Mouse (Mus musculus) liver, postnatal 0 days (tissue): ENCODE measurements around the gene Uvrag. TPM values are rescaled to one million over a fixed set of nuclear protein-coding genes. Genes with fewer than 3 reads are reported as not detected.

Source experiments
- ATAC-seq: fragments of 200-750 bp; cut with Nextera tagmentation; 2 replicates; pipeline ENCODE4 v1.8.0; 2017; ENCODE audit warnings: mild to moderate bottlenecking, moderate library complexity
- DNase-seq: peaks from one replicate; pipeline ENCODE4 v3.0.0-alpha.2; 2016
- H3K27ac ChIP-seq: fragments of 300-500 bp; sonication (generic); 2 replicates; pipeline ENCODE4 v1.5.1; 2014; ENCODE audit warnings: antibody characterized with exemption, moderate library complexity, mild to moderate bottlenecking, low read depth
- H3K27me3 ChIP-seq: fragments of 300-500 bp; sonication (generic); 2 replicates; pipeline ENCODE4 v1.6.1; 2014; ENCODE audit warnings: low read length, control low read depth, mixed read lengths; ENCODE audit not compliant: insufficient read depth
- H3K36me3 ChIP-seq: fragments of 300-500 bp; sonication (generic); replicated peaks from 2 replicates; pipeline ENCODE4 v1.6.1; 2014; ENCODE audit warnings: mild to moderate bottlenecking, control low read depth, low read length, moderate library complexity, mixed read lengths; ENCODE audit not compliant: insufficient read depth
- H3K4me1 ChIP-seq: fragments of 300-500 bp; sonication (generic); 2 replicates; pipeline ENCODE4 v1.6.1; 2014; ENCODE audit warnings: antibody characterized with exemption, mild to moderate bottlenecking, control low read depth; ENCODE audit not compliant: insufficient read depth
- H3K4me2 ChIP-seq: fragments of 300-500 bp; sonication (generic); 2 replicates; pipeline ENCODE4 v1.6.1; 2014; ENCODE audit warnings: low read depth, mild to moderate bottlenecking, low read length, moderate library complexity, mixed read lengths
- H3K4me3 ChIP-seq: fragments of 300-500 bp; sonication (generic); 2 replicates; pipeline ENCODE4 v1.5.1; 2014; ENCODE audit warnings: low read depth, low read length
- H3K9ac ChIP-seq: fragments of 300-500 bp; sonication (generic); replicated peaks from 2 replicates; pipeline ENCODE4 v1.6.1; 2014; ENCODE audit warnings: mild to moderate bottlenecking, moderate library complexity
- H3K9me3 ChIP-seq: fragments of 300-500 bp; sonication (generic); 2 replicates; pipeline ENCODE4 v1.6.1; 2016; ENCODE audit warnings: mild to moderate bottlenecking, control low read depth, low read length, mixed read lengths
- CTCF ChIP-seq: sonication (generic); IDR thresholded peaks from 2 replicates; pipeline ENCODE4 v1.5.1; 2016; ENCODE audit warnings: antibody characterized with exemption, low read depth
- EP300 ChIP-seq: IDR thresholded peaks from 2 replicates; pipeline ENCODE4 v1.6.1; 2016; ENCODE audit warnings: antibody characterized with exemption, low read depth, mild to moderate bottlenecking
- WGBS: fragments of 180-500 bp; shearing (Covaris S2); extraction: QIAGEN DNeasy Blood & Tissue Kit; methylation state at CpG from one replicate; pipeline ENCODE4 v1.1.7; 2014; ENCODE audit not compliant: insufficient replicate concordance; 5-methylcytosine and 5-hydroxymethylcytosine counted together
- polyA plus RNA-seq: library from polyadenylated mRNA; unstranded; fragments of >200 nt; fragmentation: Nextera tagmentation; extraction: Ambion mirVana; gene quantifications from 2 replicates; pipeline ENCODE4 v1.2.1, GENCODE M21; 2015

The Uvrag gene
- polyA plus RNA-seq, 1 experiment from 2014 or later: 11.9 TPM

GRCm38 (mm10) chr7:98895501-98896095 is 245.3 kb downstream of the Uvrag start:
- H3K9ac ChIP-seq: no peak overlapping the region
- TF ChIP-seq CTCF (no peak), EP300 (no peak)
- H3K27me3 ChIP-seq: no peaks in the 10 kb centered on the region
- H3K9me3 ChIP-seq: no peaks in the 10 kb centered on the region
- ATAC-seq: no peak
- no peak overlapping the region for H3K27ac ChIP-seq
- DNase-seq: no peak
- peaks cover 13% of the 10 kb centered on the region for H3K36me3 ChIP-seq
- H3K4me2 ChIP-seq: no peak overlapping the region
- peaks cover 10% of the 10 kb centered on the region; the same call in 1 of the 2 replicates for H3K4me1 ChIP-seq
- no peak overlapping the region for H3K4me3 ChIP-seq
- 49% methylated on average over 10 of the region's 10 CpGs for WGBS

- Histone ChIP-seq H3K9ac (no peak overlapping the region), H3K9me3 (no peaks in the 10 kb centered on the region), H3K4me2 (no peak overlapping the region), H3K27ac (no peak overlapping the region), H3K36me3 (peaks cover 13% of the 10 kb centered on the region), H3K27me3 (no peaks in the 10 kb centered on the region), H3K4me3 (no peak overlapping the region), H3K4me1 (peaks cover 10% of the 10 kb centered on the region; the same call in 1 of the 2 replicates)
- ATAC-seq: no peak
- DNase-seq: no peak
- 48% methylated on average over 5 of the region's 5 CpGs for WGBS
- TF ChIP-seq EP300 (no peak), CTCF (no peak)
Observed at GRCm38 (mm10) chr7:98894768-98895167, 246.2 kb downstream of the Uvrag start.

GRCm38 (mm10) chr7:98894305-98894704 is 246.6 kb downstream of the Uvrag start:
- TF ChIP-seq CTCF: no peak
- TF ChIP-seq EP300: no peak
- ATAC-seq (peak; percentile 78), DNase-seq (no peak)
- no peak overlapping the region for H3K4me3 ChIP-seq
- 68% methylated on average over 5 of the region's 5 CpGs for WGBS
- H3K27ac ChIP-seq: no peak overlapping the region
- H3K4me2 ChIP-seq: no peak overlapping the region
- H3K9ac ChIP-seq: no peak overlapping the region
- no peaks in the 10 kb centered on the region for H3K27me3 ChIP-seq
- peaks cover 10% of the 10 kb centered on the region; the same call in 1 of the 2 replicates for H3K4me1 ChIP-seq
- H3K9me3 ChIP-seq: no peaks in the 10 kb centered on the region
- peaks cover 13% of the 10 kb centered on the region for H3K36me3 ChIP-seq

- TF ChIP-seq CTCF: no peak
- TF ChIP-seq EP300: no peak
- Histone ChIP-seq H3K36me3 (peaks cover 13% of the 10 kb centered on the region), H3K4me3 (no peak overlapping the region), H3K9me3 (no peaks in the 10 kb centered on the region), H3K9ac (no peak overlapping the region), H3K4me2 (no peak overlapping the region), H3K4me1 (peaks cover 10% of the 10 kb centered on the region; the same call in 1 of the 2 replicates), H3K27me3 (no peaks in the 10 kb centered on the region), H3K27ac (no peak overlapping the region)
- DNase-seq: no peak
- 57% methylated on average over 5 of the region's 5 CpGs for WGBS
- ATAC-seq: no peak
Observed at GRCm38 (mm10) chr7:98893144-98893543, 247.8 kb downstream of the Uvrag start.

GRCm38 (mm10) chr7:98889211-98889610 is 251.7 kb downstream of the Uvrag start:
- DNase-seq (no peak), ATAC-seq (no peak)
- TF ChIP-seq EP300: no peak
- TF ChIP-seq CTCF: no peak
- H3K4me3 ChIP-seq: no peak overlapping the region
- WGBS: 81% methylated on average over 7 of the region's 7 CpGs
- H3K36me3 ChIP-seq: peaks cover 26% of the 10 kb centered on the region
- H3K27ac ChIP-seq: no peak overlapping the region
- H3K9ac ChIP-seq: no peak overlapping the region
- H3K27me3 ChIP-seq: no peaks in the 10 kb centered on the region
- no peak overlapping the region for H3K4me2 ChIP-seq
- H3K9me3 ChIP-seq: no peaks in the 10 kb centered on the region
- H3K4me1 ChIP-seq: peaks cover 3% of the 10 kb centered on the region; the same call in 1 of the 2 replicates

GRCm38 (mm10) chr7:98888810-98889209 is 252.1 kb downstream of the Uvrag start:
- TF ChIP-seq CTCF: no peak
- no peak for TF ChIP-seq EP300
- no peak overlapping the region for H3K27ac ChIP-seq
- peaks cover 1% of the 10 kb centered on the region; the same call in 1 of the 2 replicates for H3K4me1 ChIP-seq
- ATAC-seq: no peak
- WGBS: 71% methylated on average over 5 of the region's 5 CpGs
- no peak overlapping the region for H3K4me3 ChIP-seq
- H3K9ac ChIP-seq: no peak overlapping the region
- DNase-seq: no peak
- H3K4me2 ChIP-seq: no peak overlapping the region
- H3K27me3 ChIP-seq: no peaks in the 10 kb centered on the region
- H3K36me3 ChIP-seq: peaks cover 26% of the 10 kb centered on the region
- H3K9me3 ChIP-seq: no peaks in the 10 kb centered on the region
